Mouse (Mus musculus): ENCODE measurements around the gene Nav1.

Gene Nav1

DNA sequence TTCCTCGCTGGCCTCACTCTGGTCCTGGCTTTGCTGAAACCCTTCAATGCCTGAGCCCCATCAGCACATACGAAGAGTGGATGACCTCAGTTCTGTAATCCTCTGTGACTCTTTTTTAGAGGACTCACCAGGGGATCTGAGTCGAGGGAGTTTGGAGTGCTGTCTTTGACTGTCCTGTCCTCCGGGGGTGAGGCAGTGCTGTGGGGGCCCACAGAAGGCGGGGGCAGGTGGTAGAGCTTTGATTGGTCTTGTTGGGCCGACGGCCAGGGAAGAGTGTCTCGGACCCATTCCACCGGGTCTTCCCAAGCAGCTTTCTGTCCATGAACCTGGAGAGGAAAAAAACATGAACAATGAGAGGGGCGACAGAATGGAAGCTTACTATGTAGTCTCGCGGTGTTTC is 163.6 kb downstream of the Nav1 start:
- DNase-seq (ENCODE audit: low read depth, low spot score) = no peak

DNA sequence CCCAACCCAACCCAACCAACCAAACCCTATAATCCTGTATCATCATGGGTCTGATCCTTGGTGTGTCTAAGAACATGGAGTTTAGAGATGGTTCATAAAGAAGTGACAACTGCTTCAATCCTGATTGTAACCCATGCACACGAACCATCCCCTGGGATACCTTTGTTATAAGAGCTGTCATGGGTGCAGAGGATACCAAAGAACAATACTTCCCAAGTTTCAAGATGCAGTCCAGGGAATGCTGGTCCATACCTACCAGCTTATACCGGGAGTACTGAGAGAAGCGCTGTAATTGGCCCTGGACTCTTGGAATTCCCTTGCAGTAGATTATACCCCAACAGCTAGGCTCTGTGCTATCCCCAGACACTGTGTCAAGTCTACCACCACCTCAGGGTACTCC is 165.2 kb downstream of the Nav1 start:
- no peak for DNase-seq (ENCODE audit: low read depth, low spot score)

GRCm38 (mm10) chr1:135440986-135441385 is 166.1 kb downstream of the Nav1 start:
- no peak for DNase-seq (ENCODE audit: low read depth, low spot score)

DNA sequence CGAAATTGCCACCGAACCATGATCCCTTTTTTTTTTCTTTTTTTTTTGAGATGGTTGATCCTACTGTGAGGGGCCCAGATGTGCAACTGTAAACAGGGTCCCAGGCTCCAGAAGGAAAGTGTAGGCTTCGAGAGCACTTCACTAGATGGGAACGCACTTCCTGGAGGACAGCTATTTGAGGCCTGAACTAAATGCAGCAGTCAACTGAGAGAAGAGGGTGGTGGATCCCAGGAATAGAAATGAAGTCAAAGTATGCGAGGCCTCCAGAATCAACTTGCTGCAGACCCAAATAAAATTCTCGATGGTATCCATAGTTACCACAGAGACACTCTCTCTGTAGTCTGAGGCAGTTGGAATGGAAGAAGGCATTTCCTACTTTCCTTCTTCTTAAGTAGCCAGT is 168.3 kb downstream of the Nav1 start:
- no peak for DNase-seq (ENCODE audit: low read depth, low spot score)

DNA sequence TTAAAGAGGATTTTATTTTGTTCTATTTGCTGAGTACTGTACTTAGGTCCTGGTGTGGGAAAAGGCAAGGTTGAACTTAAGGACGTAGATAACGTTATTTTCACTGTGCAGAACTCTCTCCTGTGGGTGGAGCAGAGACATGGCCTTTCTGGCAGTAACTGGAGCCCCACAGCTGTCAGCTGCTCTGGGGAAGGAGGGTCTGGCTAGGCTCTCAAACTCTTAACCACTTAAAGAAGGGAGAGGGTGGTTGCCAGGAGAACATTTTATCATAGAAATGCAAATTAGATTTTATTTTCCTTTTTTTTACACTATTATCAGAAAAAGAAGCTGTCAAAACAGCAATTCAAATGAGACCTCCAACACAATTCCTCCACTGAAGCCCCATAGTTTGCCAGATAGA is 171.3 kb downstream of the Nav1 start:
- DNase-seq (ENCODE audit: low read depth, low spot score) = no peak

GRCm38 (mm10) chr1:135430669-135431017 is 176.5 kb downstream of the Nav1 start:
- DNase-seq (ENCODE audit: low read depth, low spot score) = no peak

- peak; percentile 90 for DNase-seq (ENCODE audit: low read depth, low spot score)
These were observed 177.0 kb downstream of the Nav1 start, which contains the start of gene Ipo9 for GRCm38 (mm10) chr1:135429901-135430668. TSS of gene Ipo9 (minus strand) at chr1:135430499.

DNA sequence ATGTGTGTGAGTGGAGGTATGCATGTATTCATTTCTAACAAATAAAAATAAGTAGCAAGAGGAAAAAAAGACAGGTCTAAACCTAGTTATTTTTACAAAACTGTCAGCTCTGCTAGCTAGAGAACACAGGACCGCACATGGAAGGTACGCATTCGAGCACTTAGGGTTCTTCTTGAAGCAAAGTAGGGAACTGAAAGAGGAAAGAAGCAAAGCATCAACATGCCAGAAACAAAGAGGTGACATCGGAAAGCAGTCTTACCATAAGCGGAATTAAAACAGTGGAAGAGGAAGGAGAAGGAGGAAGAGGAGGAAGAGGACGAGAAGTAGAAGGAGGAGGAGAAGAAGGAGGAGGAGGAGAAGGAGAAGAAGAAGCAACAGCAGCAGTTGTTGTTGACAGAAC is 179.7 kb downstream of the Nav1 start:
- no peak for DNase-seq (ENCODE audit: low read depth, low spot score)

GRCm38 (mm10) chr1:135426645-135427044 is 180.4 kb downstream of the Nav1 start:
- no peak for DNase-seq (ENCODE audit: low read depth, low spot score)

- DNase-seq (ENCODE audit: low read depth, low spot score) = no peak
These were observed 184.3 kb downstream of the Nav1 start for GRCm38 (mm10) chr1:135422772-135423171.

GRCm38 (mm10) chr1:135413996-135414395 is 193.1 kb downstream of the Nav1 start:
- peak; percentile 88 for DNase-seq (ENCODE audit: low read depth, low spot score)

DNA sequence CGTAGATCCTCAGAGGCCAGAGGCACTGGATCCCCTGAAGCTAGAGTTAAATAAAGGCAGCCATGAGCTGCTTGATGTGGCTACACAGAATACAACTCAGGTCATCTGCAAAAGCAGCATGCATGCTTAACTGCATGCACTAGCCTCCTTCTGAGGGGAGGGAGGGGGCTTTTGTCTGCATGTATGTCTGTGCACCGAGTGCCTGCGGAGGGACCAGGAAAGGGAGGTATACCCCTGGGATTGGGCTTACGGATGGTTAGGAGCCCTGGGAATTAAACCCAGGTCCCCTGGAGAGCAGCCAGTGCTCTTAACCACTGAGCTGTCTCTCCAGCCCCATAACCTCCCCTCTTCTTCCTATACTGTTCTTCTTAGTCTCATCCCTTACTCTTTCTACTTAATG is 195.0 kb downstream of the Nav1 start:
- no peak for DNase-seq (ENCODE audit: low read depth, low spot score)

DNA sequence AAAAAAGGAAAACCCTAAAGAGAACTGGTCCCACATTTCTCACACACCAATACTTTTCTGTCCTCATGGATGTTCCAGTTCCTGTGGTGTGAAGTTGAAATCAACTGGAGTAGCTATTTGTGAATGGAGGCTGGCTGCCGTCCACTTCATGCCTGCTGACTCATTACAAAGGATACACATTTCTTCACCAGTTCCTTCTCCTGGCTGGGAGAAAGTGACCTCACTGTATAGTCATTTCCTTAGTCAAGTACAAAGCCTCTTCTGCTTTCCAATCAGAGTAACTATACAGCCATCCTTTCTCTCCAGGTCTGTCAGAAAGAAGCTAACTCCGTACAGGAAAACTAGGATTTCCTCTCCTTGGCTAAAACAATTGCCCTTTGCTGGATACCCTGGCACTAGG is 196.1 kb downstream of the Nav1 start:
- DNase-seq (ENCODE audit: low read depth, low spot score) = peak; percentile 97

DNA sequence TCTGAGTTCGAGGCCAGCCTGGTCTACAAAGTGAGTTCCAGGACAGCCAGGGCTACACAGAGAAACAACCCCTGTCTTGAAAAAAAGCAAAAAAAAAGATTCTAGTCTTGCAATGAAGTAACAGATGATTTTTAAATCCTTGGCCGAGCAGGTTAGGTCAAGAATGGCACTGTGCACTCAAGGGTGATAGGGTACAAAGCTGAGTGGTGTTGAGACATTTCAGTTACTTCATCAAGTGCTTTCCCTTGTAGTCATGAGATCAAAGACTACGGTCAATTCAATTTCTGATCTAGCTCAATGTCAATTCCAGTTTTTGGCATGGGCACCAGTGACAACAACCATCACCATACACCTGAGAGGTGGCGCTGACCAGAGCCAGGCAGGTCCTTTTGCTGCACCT is 198.1 kb downstream of the Nav1 start:
- DNase-seq (ENCODE audit: low read depth, low spot score) = no peak

- DNase-seq (ENCODE audit: low read depth, low spot score) = no peak
These were observed 201.7 kb downstream of the Nav1 start for GRCm38 (mm10) chr1:135405356-135405755.

- DNase-seq (ENCODE audit: low read depth, low spot score) = peak; percentile 73
These were observed 205.5 kb downstream of the Nav1 start for GRCm38 (mm10) chr1:135401452-135402110.

- DNase-seq (ENCODE audit: low read depth, low spot score) = no peak
These were observed 207.6 kb downstream of the Nav1 start for GRCm38 (mm10) chr1:135399466-135399865.

GRCm38 (mm10) chr1:135385161-135385560 is 221.9 kb downstream of the Nav1 start:
- no peak for DNase-seq (ENCODE audit: low read depth, low spot score)
